Mouse (Mus musculus): Measurements from ENCODE around the gene Akirin2.
A peak's percentile ranks its signal among the peaks of the same experiment; 100 is the strongest.

Gene Akirin2

GRCm38 (mm10) chr4:34584871-34585607 lies 34.3 kb downstream of the Akirin2 start:
- DNase-seq (ENCODE audit: low spot score), result no peak

DNA sequence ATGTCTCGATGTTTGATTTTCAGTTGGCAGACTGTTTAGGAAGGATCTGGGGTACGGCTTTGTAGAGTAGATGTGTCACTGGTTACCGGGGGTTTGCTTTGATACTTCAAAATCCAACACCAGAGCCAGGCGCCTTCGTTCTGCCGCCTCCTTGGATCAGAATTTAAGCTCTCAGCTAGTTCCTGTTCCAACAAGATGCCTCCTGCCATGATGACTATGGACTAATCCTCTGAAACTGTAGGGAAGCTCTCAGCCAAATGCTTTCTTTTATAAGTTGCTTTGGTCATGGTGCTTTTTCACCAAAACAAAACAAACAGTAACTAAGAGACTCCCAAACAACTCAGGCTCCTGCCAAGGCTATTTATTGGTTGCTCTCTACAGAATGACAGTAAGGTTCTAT lies 52.4 kb downstream of the Akirin2 start:
- DNase-seq (ENCODE audit: low spot score), result no peak

DNA sequence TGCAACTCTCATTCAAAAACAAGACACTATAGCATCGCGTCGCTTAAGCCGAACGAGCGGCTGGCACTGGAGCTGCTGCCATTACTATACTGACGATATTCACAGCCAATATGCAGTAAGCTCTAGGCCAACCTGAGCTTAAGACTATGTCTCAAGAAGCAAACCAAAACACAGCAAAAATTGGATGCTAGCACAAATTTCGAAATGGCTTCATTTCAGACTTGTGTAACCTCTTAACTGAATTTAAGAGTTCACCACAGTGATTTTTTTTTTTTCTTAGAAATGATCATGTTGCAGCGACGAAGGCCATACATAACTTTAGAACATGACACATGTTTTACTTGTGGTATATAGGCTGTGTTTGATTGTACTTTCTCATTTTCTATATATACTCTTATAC lies 55.9 kb downstream of the Akirin2 start:
- no peak for DNase-seq (ENCODE audit: low spot score)

GRCm38 (mm10) chr4:34613571-34614145 lies 62.9 kb downstream of the Akirin2 start:
- no peak for DNase-seq (ENCODE audit: low spot score)

- peak; percentile 84 for DNase-seq (ENCODE audit: low spot score)
These were observed 63.9 kb downstream of the Akirin2 start, which contains the start of the genes Orc3 and Rars2 for GRCm38 (mm10) chr4:34614630-34615094. Gene Orc3 (minus strand): TSS chr4:34614944. Gene Rars2 (plus strand): TSS chr4:34614957.

- no peak for DNase-seq (ENCODE audit: low spot score)
These were observed 64.6 kb downstream of the Akirin2 start for GRCm38 (mm10) chr4:34615303-34615702.

- DNase-seq (ENCODE audit: low spot score), result no peak
These were observed 65.4 kb downstream of the Akirin2 start for GRCm38 (mm10) chr4:34616146-34616545.

Data from ovary, postnatal 14 days (tissue).